Mouse (Mus musculus): ENCODE data around the gene Psmd10. TPM values are rescaled to one million over a fixed set of nuclear protein-coding genes. Genes with fewer than 3 reads are reported as not detected.

Psmd10 gene
- total RNA-seq (2023), result 13.6 TPM

GRCm38 (mm10) chrX:140956272-140956940, at the start of gene Psmd10, which contains the start of gene Atg4a:
Psmd10 (minus strand) TSS chrX:140956728.
Atg4a (plus strand) TSS chrX:140956907.

GRCm38 (mm10) chrX:140907360-140907759, 49.2 kb downstream of the Psmd10 start, which contains the start of gene Vsig1:
Vsig1 (plus strand) TSS chrX:140907608.

Other genes starting within 250 kb of the Psmd10 start
- not detected for gene Tex13b, start 143.3 kb downstream of the Psmd10 start, total RNA-seq (2023)
- not detected for gene Vsig1, start 49.1 kb downstream of the Psmd10 start, total RNA-seq (2023)
- gene Atg4a, start 179 bp upstream of the Psmd10 start, total RNA-seq (2023), result 22.5 TPM

Measured in CD4-positive naive resting alpha-beta T cell, adult 76 days (primary cell).